Mouse (Mus musculus) thymus, adult 2 months (tissue): Measurements from ENCODE around the gene Nae1.

Experiments used
- CTCF ChIP-seq: fragments of 200-500 bp; IDR thresholded peaks from 2 replicates; pipeline ENCODE4 v1.5.1; 2012; ENCODE audit warnings: mild to moderate bottlenecking, control low read depth, low read length, moderate library complexity, borderline replicate concordance; ENCODE audit not compliant: control insufficient read depth, poor library complexity, insufficient read depth; ENCODE audit errors: extremely low read depth
- POLR2A ChIP-seq: fragments of 200-500 bp; IDR thresholded peaks from 2 replicates; pipeline ENCODE4 v1.6.1; 2012; ENCODE audit warnings: mild to moderate bottlenecking, low read length, control low read depth, moderate library complexity; ENCODE audit not compliant: control insufficient read depth, poor library complexity, insufficient read depth; ENCODE audit errors: extremely low read depth

DNA sequence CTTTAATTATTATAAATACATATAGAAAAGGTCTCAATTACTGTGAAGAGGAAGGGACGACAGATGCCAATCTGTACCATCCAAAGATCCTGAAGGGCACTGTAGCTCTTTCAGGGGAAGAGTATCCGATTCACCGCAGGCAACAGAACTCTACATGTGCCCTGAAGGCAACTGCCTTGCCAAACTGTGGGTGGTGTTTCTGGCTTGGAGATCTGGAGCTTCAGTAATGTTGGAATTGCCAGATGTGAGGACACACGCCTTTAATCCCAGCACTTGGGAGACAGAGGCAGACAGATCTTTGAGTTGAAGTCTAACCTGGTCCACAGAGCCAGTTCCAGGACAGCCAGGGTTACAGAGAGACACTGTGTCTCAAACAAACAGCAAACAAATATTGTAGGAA is 4.5 kb upstream of the Nae1 start:
- TF ChIP-seq POLR2A (no peak), CTCF (no peak)
